Mouse (Mus musculus) intestine, postnatal 0 days (tissue): ENCODE data around the gene Zdhhc9. TPM values are rescaled to one million over a fixed set of nuclear protein-coding genes. Genes with fewer than 3 reads are reported as not detected.

ENCODE experiments used
- ATAC-seq: fragments of 200-750 bp; cut with Nextera tagmentation; 2 replicates; pipeline ENCODE4 v1.8.0; 2017; ENCODE audit warnings: mild to moderate bottlenecking, moderate TSS enrichment, moderate library complexity
- H3K27ac ChIP-seq: fragments of 300-500 bp; sonication (generic); 2 replicates; pipeline ENCODE4 v1.5.1; 2014; ENCODE audit warnings: mild to moderate bottlenecking, low read depth, low read length, moderate library complexity
- H3K27me3 ChIP-seq: fragments of 300-500 bp; sonication (generic); replicated peaks from 2 replicates; pipeline ENCODE4 v1.6.1; 2014; ENCODE audit warnings: low read length, mixed read lengths; ENCODE audit not compliant: control insufficient read depth, insufficient read depth
- H3K36me3 ChIP-seq: fragments of 300-500 bp; sonication (generic); 2 replicates; pipeline ENCODE4 v1.6.1; 2014; ENCODE audit warnings: mild to moderate bottlenecking, moderate library complexity; ENCODE audit not compliant: control insufficient read depth, insufficient read depth
- H3K4me1 ChIP-seq: fragments of 300-500 bp; sonication (generic); replicated peaks from 2 replicates; pipeline ENCODE4 v1.6.1; 2014; ENCODE audit warnings: antibody characterized with exemption, low read length, mixed read lengths; ENCODE audit not compliant: control insufficient read depth, insufficient read depth
- H3K4me2 ChIP-seq: fragments of 300-500 bp; sonication (generic); replicated peaks from 2 replicates; pipeline ENCODE4 v1.6.1; 2014; ENCODE audit warnings: low read depth, mild to moderate bottlenecking, moderate library complexity
- H3K4me3 ChIP-seq: fragments of 300-500 bp; sonication (generic); 2 replicates; pipeline ENCODE4 v1.5.1; 2014; ENCODE audit warnings: low read depth, low read length
- H3K9ac ChIP-seq: fragments of 300-500 bp; sonication (generic); 2 replicates; pipeline ENCODE4 v1.6.1; 2014; ENCODE audit warnings: mild to moderate bottlenecking, low read depth, low read length
- H3K9me3 ChIP-seq: fragments of 300-500 bp; sonication (generic); 2 replicates; pipeline ENCODE4 v1.6.1; 2016; ENCODE audit warnings: mixed run types; ENCODE audit not compliant: control insufficient read depth
- CTCF ChIP-seq: sonication (generic); IDR thresholded peaks from 2 replicates; pipeline ENCODE4 v1.5.1; 2016; ENCODE audit warnings: low read depth, mild to moderate bottlenecking, control low read depth, antibody characterized with exemption, moderate library complexity
- WGBS: fragments of 180-500 bp; shearing (Covaris S2); extraction: QIAGEN DNeasy Blood & Tissue Kit; methylation state at CpG from one replicate; pipeline ENCODE4 v1.1.7; 2014; 5-methylcytosine and 5-hydroxymethylcytosine counted together
- polyA plus RNA-seq: library from polyadenylated mRNA; unstranded; fragments of >200 nt; fragmentation: Nextera tagmentation; extraction: Ambion mirVana; gene quantifications from 2 replicates; pipeline ENCODE4 v1.2.1, GENCODE M21; 2015

Zdhhc9 gene
- polyA plus RNA-seq, 1 experiment from 2014 or later: 11.7 TPM

DNA sequence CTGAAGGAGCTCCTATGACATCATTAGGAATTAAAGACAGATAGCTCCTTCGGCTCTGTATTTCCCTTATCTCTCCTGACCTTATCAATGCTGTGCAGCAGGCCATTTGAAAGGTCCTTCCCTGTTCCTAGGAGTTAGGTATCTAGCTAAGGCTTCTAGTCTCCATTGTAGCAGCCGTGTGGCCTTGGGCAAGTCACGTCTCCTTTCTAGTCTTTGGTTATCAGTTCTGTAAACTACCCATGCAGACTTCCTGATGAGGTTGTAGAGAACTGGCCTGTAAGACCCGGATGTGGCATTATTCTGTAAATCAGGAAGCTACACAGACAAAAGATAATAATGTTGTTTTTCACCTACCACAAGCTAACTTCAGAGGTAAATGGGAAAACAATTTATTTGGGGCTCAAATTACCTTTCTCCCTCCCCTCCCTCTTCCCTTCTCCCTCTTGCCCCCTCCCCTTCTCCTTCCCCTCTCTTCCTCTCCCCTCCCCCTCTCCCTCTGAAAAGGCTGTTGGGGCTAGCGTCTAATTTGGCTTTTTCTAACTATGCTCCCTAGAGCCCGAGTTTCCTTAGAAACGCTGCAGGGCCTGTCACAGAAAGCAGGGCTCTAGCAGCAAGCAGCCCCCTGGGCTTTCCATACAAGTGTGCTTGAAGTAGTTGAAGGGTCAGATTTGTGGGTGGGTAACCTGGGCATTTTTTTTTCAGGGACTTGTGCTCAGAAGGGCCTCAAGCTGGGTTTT lies 70.0 kb downstream of the Zdhhc9 start:
- no peak overlapping the region for H3K27ac ChIP-seq

GRCm38 (mm10) chrX:48138011-48138410 lies 70.7 kb downstream of the Zdhhc9 start:
- Histone ChIP-seq H3K4me2 (no peak overlapping the region), H3K27me3 (no peaks in the 10 kb centered on the region), H3K9ac (no peak overlapping the region), H3K36me3 (no peaks in the 10 kb centered on the region), H3K9me3 (no peaks in the 10 kb centered on the region), H3K27ac (no peak overlapping the region), H3K4me3 (no peak overlapping the region), H3K4me1 (no peaks in the 10 kb centered on the region)
- TF ChIP-seq CTCF: no peak
- ATAC-seq: no peak
- WGBS: 85% methylated on average over 6 of the region's 6 CpGs

More for the DNA sequence above, 70.0 kb downstream of the Zdhhc9 start:
- TF ChIP-seq CTCF: no peak
- WGBS: 51% methylated on average over 7 of the region's 7 CpGs
- no peaks in the 10 kb centered on the region for H3K27me3 ChIP-seq
- H3K9ac ChIP-seq: no peak overlapping the region
- no peaks in the 10 kb centered on the region for H3K4me1 ChIP-seq
- no peaks in the 10 kb centered on the region for H3K36me3 ChIP-seq
- H3K4me2 ChIP-seq: no peak overlapping the region
- no peak overlapping the region for H3K4me3 ChIP-seq
- no peak for ATAC-seq
- H3K9me3 ChIP-seq: no peaks in the 10 kb centered on the region

GRCm38 (mm10) chrX:48136935-48137334 lies 71.7 kb downstream of the Zdhhc9 start:
- 93% methylated on average over 4 of the region's 4 CpGs for WGBS
- TF ChIP-seq CTCF: no peak
- Histone ChIP-seq H3K27me3 (no peaks in the 10 kb centered on the region), H3K4me1 (no peaks in the 10 kb centered on the region), H3K4me2 (no peak overlapping the region), H3K9ac (no peak overlapping the region), H3K9me3 (no peaks in the 10 kb centered on the region), H3K4me3 (no peak overlapping the region), H3K36me3 (no peaks in the 10 kb centered on the region), H3K27ac (no peak overlapping the region)
- no peak for ATAC-seq

DNA sequence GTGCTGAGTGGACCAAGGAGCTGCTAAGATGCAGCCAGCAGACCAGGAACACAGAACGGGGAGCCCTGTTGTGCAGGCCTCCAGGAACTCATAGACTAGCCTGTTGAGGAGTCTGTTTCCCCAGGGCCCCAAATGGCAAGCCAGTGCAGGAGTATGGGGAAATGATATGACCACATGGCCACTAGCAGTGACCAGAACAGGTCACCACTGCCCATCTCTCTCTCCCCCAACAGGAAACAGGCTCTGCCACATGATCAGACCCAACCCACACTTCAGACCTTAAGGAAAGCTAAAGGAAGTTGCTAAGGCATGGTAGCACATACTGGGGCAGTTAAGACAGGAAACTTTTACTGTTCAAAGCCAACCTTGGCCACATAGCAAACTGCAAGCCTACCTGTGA lies 79.5 kb downstream of the Zdhhc9 start:
- H3K9ac ChIP-seq: no peak overlapping the region
- no peaks in the 10 kb centered on the region for H3K36me3 ChIP-seq
- no peak for ATAC-seq
- no peak for TF ChIP-seq CTCF
- no peaks in the 10 kb centered on the region for H3K9me3 ChIP-seq
- 69% methylated on average over 1 of the region's 1 CpGs for WGBS
- no peak overlapping the region for H3K4me2 ChIP-seq
- no peaks in the 10 kb centered on the region for H3K27me3 ChIP-seq
- no peaks in the 10 kb centered on the region for H3K4me1 ChIP-seq
- no peak overlapping the region for H3K27ac ChIP-seq
- H3K4me3 ChIP-seq: no peak overlapping the region

DNA sequence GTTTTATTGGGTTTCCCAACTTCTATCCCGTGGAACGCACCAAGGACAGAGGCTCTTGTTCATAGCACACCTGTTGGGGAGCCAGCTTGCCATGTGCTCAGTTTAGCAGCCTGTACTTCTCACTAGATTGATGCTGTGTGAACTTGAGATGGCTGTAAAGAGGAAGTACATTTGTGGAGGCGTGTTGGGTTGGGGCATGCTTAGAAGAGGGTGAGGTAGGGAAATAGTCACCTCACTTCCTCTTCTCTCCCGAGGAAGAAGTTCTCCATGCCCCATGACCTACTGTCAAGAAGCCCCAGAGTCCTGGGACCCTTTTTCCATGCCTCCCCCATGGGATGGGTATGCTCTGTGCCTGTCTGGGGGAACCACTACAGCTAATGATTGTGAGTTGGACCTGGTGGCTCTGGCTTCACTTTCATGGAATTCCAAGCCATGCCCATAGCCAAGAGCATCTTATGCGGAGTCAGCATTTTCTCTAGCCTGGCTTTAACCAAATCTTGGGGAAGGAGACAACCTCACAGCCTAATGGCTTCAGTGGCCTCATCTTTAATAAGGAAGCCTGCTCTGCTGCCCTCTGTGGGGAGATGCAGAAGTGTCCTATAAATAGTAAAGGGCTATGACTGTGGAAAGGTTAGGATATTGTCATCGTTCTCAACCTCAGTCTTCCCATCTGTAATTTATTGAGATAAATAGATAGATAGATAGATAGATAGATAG lies 81.0 kb downstream of the Zdhhc9 start:
- Histone ChIP-seq H3K4me2 (no peak overlapping the region), H3K9ac (no peak overlapping the region), H3K4me3 (no peak overlapping the region), H3K36me3 (no peaks in the 10 kb centered on the region), H3K27ac (no peak overlapping the region), H3K27me3 (no peaks in the 10 kb centered on the region), H3K9me3 (no peaks in the 10 kb centered on the region), H3K4me1 (no peaks in the 10 kb centered on the region)
- ATAC-seq: no peak
- WGBS: 74% methylated on average over 6 of the region's 6 CpGs
- peak; percentile 45 for TF ChIP-seq CTCF

DNA sequence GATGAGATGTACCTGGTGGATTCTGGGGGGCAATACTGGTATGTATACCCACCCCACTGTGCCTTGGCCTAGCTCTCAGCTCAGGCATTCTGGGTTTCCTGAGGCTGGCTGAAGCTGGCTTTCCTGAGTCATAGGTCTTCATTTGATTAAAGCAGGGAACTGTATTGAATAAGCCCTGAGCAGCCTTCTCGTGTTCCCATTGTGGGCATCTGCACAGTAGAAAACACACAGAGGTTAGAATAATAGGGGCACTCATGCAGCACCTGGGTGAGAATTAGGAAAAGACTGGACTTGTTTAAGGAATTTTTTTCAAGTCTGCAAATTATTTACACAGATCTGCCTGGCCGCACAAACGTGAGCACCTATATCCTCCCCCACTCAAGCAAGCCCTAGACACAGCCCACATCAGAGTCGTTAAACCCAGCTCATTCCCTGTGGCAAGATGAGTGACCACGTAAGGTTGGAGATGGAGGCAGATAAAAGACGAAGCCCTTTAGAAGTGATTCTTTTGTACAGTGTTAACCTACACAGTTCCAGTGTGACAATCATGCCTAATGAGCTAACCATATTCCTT lies 81.7 kb downstream of the Zdhhc9 start:
- Histone ChIP-seq H3K4me1 (no peaks in the 10 kb centered on the region), H3K27me3 (no peaks in the 10 kb centered on the region), H3K27ac (no peak overlapping the region), H3K4me3 (no peak overlapping the region), H3K9me3 (no peaks in the 10 kb centered on the region), H3K4me2 (no peak overlapping the region), H3K9ac (no peak overlapping the region), H3K36me3 (no peaks in the 10 kb centered on the region)
- 68% methylated on average over 6 of the region's 6 CpGs for WGBS
- no peak for ATAC-seq
- no peak for TF ChIP-seq CTCF
